Mouse (Mus musculus) small intestine, adult 2 months (tissue): ENCODE data around the gene Lgals1.

ENCODE experiments used
- CTCF ChIP-seq: fragments of 200-500 bp; IDR thresholded peaks from 2 replicates; pipeline ENCODE4 v1.5.1; 2012; ENCODE audit warnings: low read depth, mild to moderate bottlenecking, control low read depth, inconsistent platforms, low read length, moderate library complexity, mixed read lengths; ENCODE audit not compliant: insufficient replicate concordance, insufficient read length; ENCODE audit errors: extremely low read depth
- POLR2A ChIP-seq: fragments of 200-500 bp; IDR thresholded peaks from 2 replicates; pipeline ENCODE4 v1.6.1; 2012; ENCODE audit warnings: low read depth, mild to moderate bottlenecking, control low read depth, inconsistent platforms, low read length, moderate library complexity

DNA sequence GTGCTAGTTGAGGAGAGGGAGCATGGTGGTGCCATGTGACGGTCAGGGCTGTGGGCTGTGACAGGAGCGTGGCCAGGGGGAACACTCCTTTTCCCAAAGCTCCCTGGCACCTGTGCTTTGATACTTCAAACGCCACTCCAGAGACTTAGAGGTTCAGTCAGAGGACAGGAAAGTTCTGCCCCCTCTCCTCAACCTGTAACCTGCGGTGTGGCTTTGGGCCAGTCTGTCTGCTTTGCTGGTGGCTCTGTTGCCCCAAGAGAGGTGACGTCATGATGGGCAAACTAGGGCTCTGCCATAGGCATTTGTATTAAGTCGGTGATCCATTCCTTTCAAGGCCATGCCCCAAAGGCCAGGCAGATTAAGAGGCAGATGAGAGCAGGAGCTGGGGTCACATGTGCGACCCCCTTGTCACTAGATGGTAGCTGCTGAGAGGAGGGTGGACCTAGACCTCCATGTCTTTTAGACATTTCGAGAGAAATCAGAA lies 51.2 kb downstream of the Lgals1 start:
- TF ChIP-seq POLR2A (no peak), CTCF (no peak)
